Mouse (Mus musculus): ENCODE data around the gene Camk1g. TPM values are rescaled to one million over a fixed set of nuclear protein-coding genes. Genes with fewer than 3 reads are reported as not detected.

Camk1g gene
- polyA plus RNA-seq, 1 experiment from 2014 or later: 38.8 TPM

- 67% methylated on average over 4 of the region's 4 CpGs for WGBS
- ATAC-seq (ENCODE audit: borderline replicate concordance, extremely low read depth, low FRiP score, low TSS enrichment): no peak
- Histone ChIP-seq H3K4me2 (no peak overlapping the region), H3K4me3 (no peak overlapping the region), H3K4me1 (no peaks in the 10 kb centered on the region), H3K9me3 (no peaks in the 10 kb centered on the region), H3K9ac (no peak overlapping the region), H3K27me3 (no peaks in the 10 kb centered on the region), H3K36me3 (peaks cover 11% of the 10 kb centered on the region; the same call in 1 of the 2 replicates), H3K27ac (no peak overlapping the region)
These were observed 26.2 kb downstream of the Camk1g start for GRCm38 (mm10) chr1:193343853-193344252.

GRCm38 (mm10) chr1:193342198-193342946 lies 27.7 kb downstream of the Camk1g start:
- Histone ChIP-seq H3K4me3 (no peak overlapping the region), H3K4me2 (no peak overlapping the region)
- no peak for ATAC-seq (ENCODE audit: borderline replicate concordance, extremely low read depth, low FRiP score, low TSS enrichment)

GRCm38 (mm10) chr1:193338363-193338995 lies 31.6 kb downstream of the Camk1g start:
- Histone ChIP-seq H3K4me1 (no peaks in the 10 kb centered on the region), H3K36me3 (no peaks in the 10 kb centered on the region), H3K4me3 (no peak overlapping the region), H3K9ac (no peak overlapping the region), H3K9me3 (no peaks in the 10 kb centered on the region), H3K27me3 (no peaks in the 10 kb centered on the region), H3K27ac (no peak overlapping the region), H3K4me2 (no peak overlapping the region)
- ATAC-seq (ENCODE audit: borderline replicate concordance, extremely low read depth, low FRiP score, low TSS enrichment): no peak
- 76% methylated on average over 9 of the region's 9 CpGs for WGBS

More at GRCm38 (mm10) chr1:193342198-193342946, 27.7 kb downstream of the Camk1g start:
- H3K4me1 ChIP-seq: no peaks in the 10 kb centered on the region
- 72% methylated on average over 5 of the region's 5 CpGs for WGBS
- H3K9ac ChIP-seq: no peak overlapping the region
- no peak overlapping the region for H3K27ac ChIP-seq
- no peaks in the 10 kb centered on the region for H3K9me3 ChIP-seq
- no peaks in the 10 kb centered on the region for H3K36me3 ChIP-seq
- no peaks in the 10 kb centered on the region for H3K27me3 ChIP-seq

- Histone ChIP-seq H3K27ac (no peak overlapping the region), H3K27me3 (no peaks in the 10 kb centered on the region), H3K9me3 (no peaks in the 10 kb centered on the region), H3K4me2 (no peak overlapping the region), H3K9ac (no peak overlapping the region), H3K36me3 (no peaks in the 10 kb centered on the region), H3K4me3 (no peak overlapping the region), H3K4me1 (no peaks in the 10 kb centered on the region)
- 51% methylated on average over 4 of the region's 4 CpGs for WGBS
- no peak for ATAC-seq (ENCODE audit: borderline replicate concordance, extremely low read depth, low FRiP score, low TSS enrichment)
These were observed 32.2 kb downstream of the Camk1g start for GRCm38 (mm10) chr1:193337787-193338310.

- WGBS: 83% methylated on average over 9 of the region's 9 CpGs
These were observed 33.1 kb downstream of the Camk1g start for GRCm38 (mm10) chr1:193337018-193337321.

GRCm38 (mm10) chr1:193336122-193337017 lies 33.7 kb downstream of the Camk1g start:
- ATAC-seq (ENCODE audit: borderline replicate concordance, extremely low read depth, low FRiP score, low TSS enrichment): no peak
- Histone ChIP-seq H3K27ac (no peak overlapping the region), H3K27me3 (no peaks in the 10 kb centered on the region), H3K9me3 (no peaks in the 10 kb centered on the region), H3K36me3 (no peaks in the 10 kb centered on the region), H3K4me3 (no peak overlapping the region), H3K9ac (no peak overlapping the region), H3K4me1 (no peaks in the 10 kb centered on the region), H3K4me2 (no peak overlapping the region)
- WGBS: 71% methylated on average over 7 of the region's 7 CpGs

More at GRCm38 (mm10) chr1:193337018-193337321, 33.1 kb downstream of the Camk1g start:
- Histone ChIP-seq H3K9me3 (no peaks in the 10 kb centered on the region), H3K4me1 (no peaks in the 10 kb centered on the region), H3K36me3 (no peaks in the 10 kb centered on the region), H3K4me2 (no peak overlapping the region), H3K9ac (no peak overlapping the region), H3K27ac (no peak overlapping the region), H3K4me3 (no peak overlapping the region), H3K27me3 (no peaks in the 10 kb centered on the region)
- ATAC-seq (ENCODE audit: borderline replicate concordance, extremely low read depth, low FRiP score, low TSS enrichment): no peak

GRCm38 (mm10) chr1:193334546-193334945 lies 35.6 kb downstream of the Camk1g start:
- no peaks in the 10 kb centered on the region for H3K4me1 ChIP-seq
- no peak for ATAC-seq (ENCODE audit: borderline replicate concordance, extremely low read depth, low FRiP score, low TSS enrichment)
- H3K27ac ChIP-seq: no peak overlapping the region
- 64% methylated on average over 6 of the region's 6 CpGs for WGBS
- no peak overlapping the region for H3K4me2 ChIP-seq
- H3K9me3 ChIP-seq: no peaks in the 10 kb centered on the region
- H3K9ac ChIP-seq: no peak overlapping the region
- no peak overlapping the region for H3K4me3 ChIP-seq
- no peaks in the 10 kb centered on the region for H3K27me3 ChIP-seq
- H3K36me3 ChIP-seq: no peaks in the 10 kb centered on the region

- Histone ChIP-seq H3K4me1 (no peaks in the 10 kb centered on the region), H3K4me3 (no peak overlapping the region), H3K36me3 (no peaks in the 10 kb centered on the region), H3K9me3 (no peaks in the 10 kb centered on the region), H3K4me2 (no peak overlapping the region), H3K9ac (no peak overlapping the region), H3K27ac (no peak overlapping the region), H3K27me3 (no peaks in the 10 kb centered on the region)
- 75% methylated on average over 3 of the region's 3 CpGs for WGBS
- ATAC-seq (ENCODE audit: borderline replicate concordance, extremely low read depth, low FRiP score, low TSS enrichment): no peak
These were observed 36.3 kb downstream of the Camk1g start for GRCm38 (mm10) chr1:193333776-193334175.

GRCm38 (mm10) chr1:193332671-193333070 lies 37.4 kb downstream of the Camk1g start:
- ATAC-seq (ENCODE audit: borderline replicate concordance, extremely low read depth, low FRiP score, low TSS enrichment): no peak
- H3K4me1 ChIP-seq: no peaks in the 10 kb centered on the region
- no peak overlapping the region for H3K4me3 ChIP-seq
- no peak overlapping the region for H3K4me2 ChIP-seq
- no peak overlapping the region for H3K9ac ChIP-seq
- no peaks in the 10 kb centered on the region for H3K36me3 ChIP-seq
- no peak overlapping the region for H3K27ac ChIP-seq
- no peaks in the 10 kb centered on the region for H3K9me3 ChIP-seq
- 97% methylated on average over 1 of the region's 1 CpGs for WGBS
- H3K27me3 ChIP-seq: no peaks in the 10 kb centered on the region

- no peak overlapping the region for H3K4me3 ChIP-seq
- no peaks in the 10 kb centered on the region for H3K27me3 ChIP-seq
- no peak for ATAC-seq (ENCODE audit: borderline replicate concordance, extremely low read depth, low FRiP score, low TSS enrichment)
- H3K4me2 ChIP-seq: no peak overlapping the region
- WGBS: 84% methylated on average over 13 of the region's 13 CpGs
- no peaks in the 10 kb centered on the region for H3K9me3 ChIP-seq
- no peaks in the 10 kb centered on the region for H3K4me1 ChIP-seq
- H3K9ac ChIP-seq: no peak overlapping the region
- H3K27ac ChIP-seq: no peak overlapping the region
- no peaks in the 10 kb centered on the region for H3K36me3 ChIP-seq
These were observed 38.1 kb downstream of the Camk1g start for GRCm38 (mm10) chr1:193332018-193332417.

- Histone ChIP-seq H3K9me3 (no peaks in the 10 kb centered on the region), H3K27me3 (no peaks in the 10 kb centered on the region), H3K9ac (no peak overlapping the region), H3K36me3 (no peaks in the 10 kb centered on the region), H3K4me3 (no peak overlapping the region), H3K4me2 (no peak overlapping the region), H3K4me1 (no peaks in the 10 kb centered on the region), H3K27ac (no peak overlapping the region)
- ATAC-seq (ENCODE audit: borderline replicate concordance, extremely low read depth, low FRiP score, low TSS enrichment): no peak
- WGBS: 72% methylated on average over 7 of the region's 7 CpGs
These were observed 39.5 kb downstream of the Camk1g start for GRCm38 (mm10) chr1:193330626-193331025.

All from lung, embryonic 15.5 days (tissue).